Mouse (Mus musculus) neural tube, embryonic 13.5 days (tissue): ENCODE data around the gene Ofcc1. TPM values are rescaled to one million over a fixed set of nuclear protein-coding genes. Genes with fewer than 3 reads are reported as not detected.

Experiments
- ATAC-seq: fragments of 200-750 bp; cut with Nextera tagmentation; 2 replicates; pipeline ENCODE4 v1.8.0; 2017; ENCODE audit warnings: low read depth, mild to moderate bottlenecking, moderate TSS enrichment, moderate library complexity
- H3K27ac ChIP-seq: fragments of 300-500 bp; sonication (generic); replicated peaks from 2 replicates; pipeline ENCODE4 v1.5.1; 2015; ENCODE audit warnings: moderate library complexity, mild to moderate bottlenecking, inconsistent platforms
- H3K27me3 ChIP-seq: fragments of 300-500 bp; sonication (generic); 2 replicates; pipeline ENCODE4 v1.6.1; 2015; ENCODE audit warnings: mild to moderate bottlenecking, inconsistent platforms
- H3K36me3 ChIP-seq: fragments of 300-500 bp; sonication (generic); 2 replicates; pipeline ENCODE4 v1.6.1; 2015; ENCODE audit warnings: mild to moderate bottlenecking, inconsistent platforms
- H3K4me1 ChIP-seq: fragments of 300-500 bp; sonication (generic); replicated peaks from 2 replicates; pipeline ENCODE4 v1.6.1; 2015; ENCODE audit warnings: inconsistent platforms
- H3K4me2 ChIP-seq: fragments of 300-500 bp; sonication (generic); 2 replicates; pipeline ENCODE4 v1.6.1; 2015; ENCODE audit warnings: inconsistent platforms, mild to moderate bottlenecking, moderate library complexity
- H3K4me3 ChIP-seq: fragments of 300-500 bp; sonication (generic); 2 replicates; pipeline ENCODE4 v1.5.1; 2015; ENCODE audit warnings: mild to moderate bottlenecking, inconsistent platforms
- H3K9ac ChIP-seq: fragments of 300-500 bp; sonication (generic); 2 replicates; pipeline ENCODE4 v1.6.1; 2015; ENCODE audit warnings: moderate library complexity, mild to moderate bottlenecking, inconsistent platforms
- H3K9me3 ChIP-seq: fragments of 300-500 bp; sonication (generic); 2 replicates; pipeline ENCODE4 v1.6.1; 2016; ENCODE audit warnings: inconsistent platforms
- WGBS: fragments of 180-500 bp; shearing (Covaris S2); methylation state at CpG from one replicate; pipeline ENCODE4 v1.1.7; 2015; 5-methylcytosine and 5-hydroxymethylcytosine counted together
- polyA plus RNA-seq: library from polyadenylated mRNA; unstranded; fragments of >200 nt; fragmentation: Nextera tagmentation; extraction: Ambion mirVana; gene quantifications from 2 replicates; pipeline ENCODE4 v1.2.1, GENCODE M21; 2015

Gene Ofcc1
- polyA plus RNA-seq, 1 experiment from 2014 or later, result not detected

- H3K27me3 ChIP-seq, result no peaks in the 10 kb centered on the region
- no peak overlapping the region for H3K27ac ChIP-seq
- WGBS, result 85% methylated on average over 2 of the region's 2 CpGs
- H3K4me3 ChIP-seq, result no peak overlapping the region
- no peak overlapping the region for H3K9ac ChIP-seq
- ATAC-seq, result no peak
- H3K4me1 ChIP-seq, result 0 out of 2 replicates have a peak, but pooled peaks cover 2% of the 10 kb centered on the region
- no peak overlapping the region for H3K4me2 ChIP-seq
- H3K9me3 ChIP-seq, result no peaks in the 10 kb centered on the region
- H3K36me3 ChIP-seq, result no peaks in the 10 kb centered on the region
These were observed 68.4 kb downstream of the Ofcc1 start for GRCm38 (mm10) chr13:40292891-40293290.

GRCm38 (mm10) chr13:40290846-40291245, 70.4 kb downstream of the Ofcc1 start:
- Histone ChIP-seq H3K27me3 (no peaks in the 10 kb centered on the region), H3K27ac (no peak overlapping the region), H3K36me3 (no peaks in the 10 kb centered on the region), H3K9ac (no peak overlapping the region), H3K4me1 (peaks cover 10% of the 10 kb centered on the region), H3K4me2 (no peak overlapping the region), H3K4me3 (no peak overlapping the region), H3K9me3 (no peaks in the 10 kb centered on the region)
- ATAC-seq, result no peak
- WGBS, result 82% methylated on average over 10 of the region's 10 CpGs

- no peaks in the 10 kb centered on the region for H3K9me3 ChIP-seq
- no peaks in the 10 kb centered on the region for H3K36me3 ChIP-seq
- WGBS, result 74% methylated on average over 4 of the region's 4 CpGs
- H3K4me3 ChIP-seq, result no peak overlapping the region
- H3K9ac ChIP-seq, result no peak overlapping the region
- no peak for ATAC-seq
- no peaks in the 10 kb centered on the region for H3K27me3 ChIP-seq
- peaks cover 10% of the 10 kb centered on the region for H3K4me1 ChIP-seq
- H3K27ac ChIP-seq, result no peak overlapping the region
- H3K4me2 ChIP-seq, result no peak overlapping the region
These were observed 72.6 kb downstream of the Ofcc1 start for GRCm38 (mm10) chr13:40288650-40289049.

GRCm38 (mm10) chr13:40287266-40288002, 73.8 kb downstream of the Ofcc1 start:
- H3K36me3 ChIP-seq, result no peaks in the 10 kb centered on the region
- H3K9ac ChIP-seq, result no peak overlapping the region
- 0 out of 2 replicates have a peak overlapping the region, but pooled peaks have one; percentile 6 for H3K4me3 ChIP-seq
- peaks cover 10% of the 10 kb centered on the region for H3K4me1 ChIP-seq
- WGBS, result 13% methylated on average over 21 of the region's 21 CpGs
- H3K27me3 ChIP-seq, result no peaks in the 10 kb centered on the region
- peak overlapping the region; percentile 47 for H3K4me2 ChIP-seq
- no peak overlapping the region for H3K27ac ChIP-seq
- peak; percentile 67 for ATAC-seq
- no peaks in the 10 kb centered on the region for H3K9me3 ChIP-seq

- Histone ChIP-seq H3K36me3 (no peaks in the 10 kb centered on the region), H3K4me2 (no peak overlapping the region), H3K4me3 (no peak overlapping the region), H3K27me3 (no peaks in the 10 kb centered on the region), H3K4me1 (peaks cover 10% of the 10 kb centered on the region), H3K27ac (no peak overlapping the region), H3K9me3 (no peaks in the 10 kb centered on the region), H3K9ac (no peak overlapping the region)
- WGBS, result 78% methylated on average over 15 of the region's 15 CpGs
- ATAC-seq, result no peak
These were observed 75.9 kb downstream of the Ofcc1 start for GRCm38 (mm10) chr13:40285234-40285791.

GRCm38 (mm10) chr13:40280616-40281015, 80.6 kb downstream of the Ofcc1 start:
- H3K9me3 ChIP-seq, result no peaks in the 10 kb centered on the region
- H3K9ac ChIP-seq, result no peak overlapping the region
- H3K27ac ChIP-seq, result no peak overlapping the region
- no peak for ATAC-seq
- H3K4me1 ChIP-seq, result peaks cover 5% of the 10 kb centered on the region; the same call in 1 of the 2 replicates
- WGBS, result 73% methylated on average over 5 of the region's 5 CpGs
- no peak overlapping the region for H3K4me2 ChIP-seq
- H3K36me3 ChIP-seq, result no peaks in the 10 kb centered on the region
- H3K27me3 ChIP-seq, result no peaks in the 10 kb centered on the region
- no peak overlapping the region for H3K4me3 ChIP-seq

- Histone ChIP-seq H3K27me3 (no peaks in the 10 kb centered on the region), H3K4me3 (no peak overlapping the region), H3K36me3 (no peaks in the 10 kb centered on the region), H3K27ac (no peak overlapping the region), H3K9ac (no peak overlapping the region), H3K4me1 (no peaks in the 10 kb centered on the region), H3K4me2 (no peak overlapping the region), H3K9me3 (no peaks in the 10 kb centered on the region)
- ATAC-seq, result no peak
- 92% methylated on average over 9 of the region's 9 CpGs for WGBS
These were observed 93.7 kb downstream of the Ofcc1 start for GRCm38 (mm10) chr13:40267546-40267945.

GRCm38 (mm10) chr13:40263087-40263807, 98.0 kb downstream of the Ofcc1 start:
- H3K4me2 ChIP-seq, result no peak overlapping the region
- ATAC-seq, result no peak
- H3K27ac ChIP-seq, result no peak overlapping the region
- no peak overlapping the region for H3K9ac ChIP-seq
- no peak overlapping the region for H3K4me3 ChIP-seq
- no peaks in the 10 kb centered on the region for H3K27me3 ChIP-seq
- no peaks in the 10 kb centered on the region for H3K9me3 ChIP-seq
- no peaks in the 10 kb centered on the region for H3K4me1 ChIP-seq
- whole genome bisulfite sequencing, result 78% methylated on average over 16 of the region's 16 CpGs
- H3K36me3 ChIP-seq, result no peaks in the 10 kb centered on the region

- Histone ChIP-seq H3K9ac (no peak overlapping the region), H3K27me3 (no peaks in the 10 kb centered on the region), H3K36me3 (no peaks in the 10 kb centered on the region), H3K4me2 (no peak overlapping the region), H3K27ac (no peak overlapping the region), H3K4me3 (no peak overlapping the region), H3K9me3 (no peaks in the 10 kb centered on the region), H3K4me1 (no peaks in the 10 kb centered on the region)
- no peak for ATAC-seq
- WGBS, result 77% methylated on average over 5 of the region's 5 CpGs
These were observed 102.5 kb downstream of the Ofcc1 start for GRCm38 (mm10) chr13:40258757-40259156.

GRCm38 (mm10) chr13:40243821-40244220, 117.4 kb downstream of the Ofcc1 start:
- H3K4me1 ChIP-seq, result no peaks in the 10 kb centered on the region
- 83% methylated on average over 6 of the region's 6 CpGs for WGBS
- no peak overlapping the region for H3K4me3 ChIP-seq
- no peaks in the 10 kb centered on the region for H3K9me3 ChIP-seq
- no peaks in the 10 kb centered on the region for H3K36me3 ChIP-seq
- H3K27me3 ChIP-seq, result no peaks in the 10 kb centered on the region
- no peak for ATAC-seq
- H3K27ac ChIP-seq, result no peak overlapping the region
- H3K4me2 ChIP-seq, result no peak overlapping the region
- no peak overlapping the region for H3K9ac ChIP-seq

GRCm38 (mm10) chr13:40236356-40236755, 124.9 kb downstream of the Ofcc1 start:
- WGBS, result 74% methylated on average over 3 of the region's 3 CpGs
- Histone ChIP-seq H3K4me3 (no peak overlapping the region), H3K27ac (no peak overlapping the region), H3K4me1 (no peaks in the 10 kb centered on the region), H3K4me2 (no peak overlapping the region), H3K9ac (no peak overlapping the region), H3K27me3 (no peaks in the 10 kb centered on the region), H3K36me3 (no peaks in the 10 kb centered on the region), H3K9me3 (no peaks in the 10 kb centered on the region)
- no peak for ATAC-seq

GRCm38 (mm10) chr13:40208314-40208713, 152.9 kb downstream of the Ofcc1 start:
- Histone ChIP-seq H3K36me3 (no peaks in the 10 kb centered on the region), H3K27ac (no peak overlapping the region), H3K27me3 (no peaks in the 10 kb centered on the region), H3K4me3 (no peak overlapping the region), H3K4me1 (no peaks in the 10 kb centered on the region), H3K9ac (no peak overlapping the region), H3K9me3 (no peaks in the 10 kb centered on the region), H3K4me2 (no peak overlapping the region)
- ATAC-seq, result no peak
- 52% methylated on average over 9 of the region's 9 CpGs for WGBS
